Mouse (Mus musculus) urinary bladder, postnatal 14 days (tissue): ENCODE results near the gene Bend3.
"Not testable (repeated sequence)": the region's sequence is repeated elsewhere in the genome, so short reads cannot be mapped to it uniquely, and the experiment has no call there.

ENCODE experiments used
- DNase-seq: peaks from one replicate; pipeline ENCODE4 v3.0.0; 2021; ENCODE audit warnings: low spot score

The Bend3 gene

GRCm38 (mm10) chr10:43480227-43480849 is 1.7 kb downstream of the Bend3 start:
- no peak for DNase-seq

GRCm38 (mm10) chr10:43481179-43481578 is 2.5 kb downstream of the Bend3 start:
- DNase-seq, result no peak

- DNase-seq, result no peak
These were observed 3.4 kb downstream of the Bend3 start for GRCm38 (mm10) chr10:43482021-43482420.

GRCm38 (mm10) chr10:43483426-43483995 is 4.9 kb downstream of the Bend3 start:
- DNase-seq, result no peak

DNA sequence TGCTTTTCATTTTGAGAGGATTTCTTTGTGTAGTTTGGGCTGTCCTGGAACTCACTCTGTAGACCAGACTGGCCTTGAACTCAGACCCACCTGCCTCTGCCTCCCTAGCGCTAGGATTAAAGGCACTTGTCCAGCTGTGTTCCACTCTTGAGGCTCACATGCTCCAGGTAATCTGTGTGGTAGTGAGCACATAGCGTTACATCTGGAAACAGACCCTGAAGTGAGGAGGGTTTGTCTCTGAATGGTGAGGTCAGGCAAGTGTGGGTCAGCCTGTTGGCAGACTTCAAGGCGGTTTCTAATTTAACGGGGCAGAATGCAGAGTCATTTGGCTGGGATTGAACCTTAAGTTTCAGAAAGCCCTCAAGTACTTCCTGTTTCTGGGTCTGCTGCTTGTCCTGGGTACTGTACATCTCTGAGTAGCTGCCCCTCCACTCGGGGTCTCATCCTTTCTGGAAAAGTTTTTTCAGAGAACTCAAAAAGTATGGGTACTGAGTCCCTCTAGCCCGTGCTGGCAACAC is 7.2 kb downstream of the Bend3 start:
- DNase-seq, result no peak

DNA sequence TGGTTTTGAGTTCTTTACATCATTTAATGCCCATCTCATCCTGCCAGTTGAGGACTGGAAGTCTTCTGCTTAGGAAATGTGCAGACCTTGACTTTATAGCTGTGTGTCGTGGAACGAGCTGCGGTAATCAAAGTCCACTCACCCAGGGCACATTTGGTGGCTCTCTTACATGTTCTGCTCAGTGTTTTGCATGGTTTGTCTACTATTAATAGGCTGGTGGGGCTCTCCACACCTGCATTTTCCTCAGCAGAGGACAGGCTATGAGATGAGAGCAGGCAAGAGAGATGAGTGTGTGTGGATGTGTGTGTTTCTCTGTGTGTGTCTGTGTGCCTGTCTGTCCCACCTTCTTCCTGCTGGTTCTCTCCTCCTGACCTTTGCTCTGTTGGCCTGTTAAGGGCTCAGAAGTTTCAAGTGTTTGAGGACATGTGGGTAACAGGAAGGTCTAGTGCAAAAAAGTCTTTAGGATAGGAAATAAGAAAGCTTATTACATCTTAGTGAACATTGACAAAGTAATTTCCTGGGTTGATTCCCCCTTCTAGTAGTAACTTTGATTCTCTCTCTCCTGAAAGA is 8.9 kb downstream of the Bend3 start:
- DNase-seq, result no peak

DNA sequence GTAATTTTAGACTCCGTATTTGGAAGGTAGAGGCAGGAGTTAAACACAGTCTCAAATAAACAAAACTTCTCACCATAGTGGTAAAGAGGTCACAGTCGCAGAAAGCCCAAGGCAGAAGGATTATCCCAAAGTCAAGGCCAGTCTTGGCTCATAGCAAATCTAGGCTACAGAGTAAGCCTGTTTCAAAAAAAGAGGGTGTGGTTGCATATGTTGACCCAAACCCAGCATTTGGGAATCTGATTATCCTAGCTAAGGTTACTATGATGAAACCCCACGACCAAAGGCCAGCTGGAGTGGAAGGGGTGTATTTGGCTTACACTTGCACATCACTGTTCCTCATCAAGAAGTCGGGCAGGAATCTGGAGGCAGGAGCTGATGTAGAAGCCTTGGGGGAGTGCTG is 9.6 kb downstream of the Bend3 start:
- no peak for DNase-seq

GRCm38 (mm10) chr10:43489139-43489538 is 10.5 kb downstream of the Bend3 start:
- no peak for DNase-seq

- DNase-seq, result no peak
These were observed 10.9 kb downstream of the Bend3 start for GRCm38 (mm10) chr10:43489550-43489949.

DNA sequence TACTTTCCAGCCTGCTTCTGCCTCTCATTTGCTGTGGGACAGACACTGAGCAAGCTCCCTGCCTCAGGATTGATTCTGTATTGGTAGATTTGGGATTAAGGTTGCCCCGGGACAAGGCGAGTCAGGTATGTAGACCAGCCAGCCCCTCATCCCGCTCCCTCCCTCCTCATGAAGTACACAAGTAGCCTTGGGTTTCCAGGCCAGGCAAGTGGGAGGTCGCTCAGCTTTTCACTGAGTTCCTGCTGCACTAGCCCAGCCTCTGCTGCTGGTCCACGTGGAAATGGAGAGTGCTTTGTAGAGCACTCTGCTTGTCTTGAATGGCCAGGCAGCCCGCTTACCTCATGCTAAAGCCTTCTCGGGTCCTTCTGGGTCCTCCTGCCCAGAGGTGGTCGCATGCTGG is 11.4 kb downstream of the Bend3 start:
- no peak for DNase-seq

GRCm38 (mm10) chr10:43490846-43491245 is 12.2 kb downstream of the Bend3 start:
- DNase-seq, result no peak

DNA sequence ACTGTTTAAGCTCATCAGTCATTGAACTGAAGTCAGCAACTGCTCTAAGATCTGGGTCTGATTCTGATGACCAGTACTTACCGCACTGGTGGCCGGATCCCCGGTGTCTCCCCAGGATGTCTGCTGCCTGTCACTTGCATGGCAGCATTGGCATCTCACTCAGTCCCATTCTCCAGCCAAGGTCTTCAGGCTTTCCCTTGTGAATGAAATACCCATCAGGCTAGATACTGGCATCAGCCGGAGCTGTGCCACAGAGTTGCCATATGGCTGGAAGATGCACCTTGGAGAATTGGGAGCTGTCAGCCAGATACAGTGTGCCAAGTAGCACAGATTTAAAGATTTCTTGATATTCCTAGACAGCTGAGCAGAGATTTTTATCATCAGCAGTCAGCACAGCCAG is 24.0 kb downstream of the Bend3 start:
- DNase-seq, result no peak

- DNase-seq, result no peak
These were observed 25.7 kb downstream of the Bend3 start for GRCm38 (mm10) chr10:43504291-43504690.

- DNase-seq, result no peak
These were observed 28.4 kb downstream of the Bend3 start for GRCm38 (mm10) chr10:43507051-43507450.

DNA sequence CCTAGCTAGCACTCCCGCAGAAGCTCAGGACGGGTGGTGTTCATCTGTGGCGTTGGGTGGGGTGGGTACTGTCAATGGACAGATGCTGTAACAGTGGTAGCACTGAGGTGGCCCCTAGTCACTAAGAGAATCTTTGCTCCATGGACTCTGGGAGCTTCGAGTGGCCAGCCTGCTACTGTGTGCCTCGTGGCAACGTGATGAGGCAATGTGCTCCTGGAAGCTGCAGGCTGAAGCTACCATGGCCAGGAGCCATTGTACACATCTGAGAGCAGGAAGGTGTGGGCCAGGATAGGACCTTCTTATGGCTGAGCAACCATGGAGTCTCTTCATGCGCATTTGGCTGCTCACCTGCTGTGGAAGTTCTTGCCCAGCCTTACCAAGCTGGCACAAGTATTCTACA is 30.6 kb downstream of the Bend3 start:
- DNase-seq, result no peak

- DNase-seq, result no peak
These were observed 34.3 kb downstream of the Bend3 start for GRCm38 (mm10) chr10:43512976-43513375.

DNA sequence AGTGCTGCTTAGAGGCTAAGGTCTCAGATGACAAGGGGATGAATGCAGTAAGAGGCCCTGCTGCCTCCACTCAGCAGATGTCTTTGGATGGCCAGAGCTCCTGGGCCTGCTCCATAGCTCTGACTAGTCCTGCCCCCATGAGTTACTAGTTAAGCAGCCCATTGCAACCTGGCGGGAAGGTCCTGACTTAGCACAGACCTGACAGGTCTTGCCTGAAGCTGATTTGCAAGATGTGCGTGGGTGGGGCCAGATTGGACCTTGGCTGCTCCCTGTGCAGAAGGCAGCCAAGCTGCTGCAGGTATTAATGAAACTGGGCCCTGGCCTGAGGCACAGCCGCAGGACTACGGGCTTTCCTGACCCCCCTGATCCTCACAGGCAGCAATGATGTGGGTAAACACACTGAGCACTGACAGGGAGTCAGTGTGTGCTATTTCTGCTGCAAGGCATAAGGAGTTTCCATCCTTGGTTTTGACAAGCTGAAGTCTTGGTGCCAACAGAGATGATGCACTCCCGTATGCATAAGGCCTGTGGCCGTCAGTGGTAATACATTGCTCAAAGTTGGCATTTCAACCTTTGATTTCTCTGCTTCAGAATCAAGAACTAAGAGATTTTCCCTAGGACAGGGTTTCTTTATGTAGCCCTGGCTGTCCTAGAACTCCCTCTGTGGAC is 38.5 kb downstream of the Bend3 start:
- DNase-seq, result peak; percentile 33

GRCm38 (mm10) chr10:43517836-43518235 is 39.2 kb downstream of the Bend3 start:
- DNase-seq, result peak; percentile 48

DNA sequence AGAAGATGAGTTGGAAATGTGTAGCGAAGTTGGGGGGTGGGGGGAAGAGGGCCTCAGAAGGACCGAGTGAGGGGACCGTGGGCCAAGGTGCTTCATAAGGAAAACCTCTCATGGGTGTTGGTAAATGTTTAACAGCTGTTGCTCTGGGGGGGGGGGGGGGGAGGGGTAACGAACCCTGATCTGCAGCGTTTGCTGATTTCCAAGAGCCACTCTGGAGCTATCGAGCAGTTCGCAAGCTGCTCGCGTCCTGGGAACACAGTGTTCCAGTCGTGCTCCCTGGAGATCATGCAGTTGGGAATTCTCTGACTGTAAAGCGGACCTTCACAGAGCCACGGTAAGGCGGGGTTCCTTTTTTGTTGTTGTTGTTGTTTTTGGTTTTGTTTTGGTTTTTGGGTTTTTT is 39.7 kb downstream of the Bend3 start:
- DNase-seq, result no peak

DNA sequence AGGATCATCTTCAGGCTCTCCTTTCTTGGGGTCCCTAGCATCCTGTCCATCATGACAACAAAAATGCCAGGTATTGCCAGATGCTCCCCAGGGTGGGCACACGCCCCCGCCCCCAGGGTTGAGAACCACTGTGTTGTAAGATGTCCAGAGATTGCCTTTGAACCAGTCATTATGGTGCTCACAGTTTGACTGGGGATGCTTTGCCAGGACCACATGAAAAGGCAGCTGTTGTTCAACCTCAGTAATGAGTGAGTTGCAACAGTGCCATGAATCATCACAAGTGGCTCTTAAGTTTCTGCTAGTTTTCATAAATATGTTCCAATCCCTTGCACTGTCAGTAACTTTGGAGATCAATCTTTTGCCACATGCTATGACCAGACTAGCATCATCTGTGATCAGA is 41.3 kb downstream of the Bend3 start:
- no peak for DNase-seq

DNA sequence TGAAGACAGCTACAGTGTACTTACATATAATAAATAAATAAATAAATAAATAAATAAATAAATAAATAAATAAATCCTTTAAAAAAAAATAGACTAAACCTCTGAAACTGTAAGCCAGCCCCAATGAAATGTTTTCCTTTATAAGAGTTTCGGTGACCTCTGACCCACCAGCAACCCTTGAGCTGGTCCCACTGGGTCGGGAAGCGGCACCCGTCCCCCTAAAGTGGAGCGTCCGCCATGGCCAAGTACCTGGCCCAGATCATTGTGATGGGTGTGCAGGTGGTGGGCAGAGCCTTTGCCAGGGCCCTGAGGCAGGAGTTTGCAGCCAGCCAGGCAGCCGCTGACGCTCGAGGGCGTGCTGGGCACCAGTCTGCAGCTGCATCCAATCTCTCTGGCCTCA is 45.3 kb downstream of the Bend3 start, which contains the start of gene Gm9803:
Gene Gm9803, plus strand, starts transcription at position 154 of the 400 bp plus-strand sequence.
- not testable (repeated sequence) for DNase-seq

DNA sequence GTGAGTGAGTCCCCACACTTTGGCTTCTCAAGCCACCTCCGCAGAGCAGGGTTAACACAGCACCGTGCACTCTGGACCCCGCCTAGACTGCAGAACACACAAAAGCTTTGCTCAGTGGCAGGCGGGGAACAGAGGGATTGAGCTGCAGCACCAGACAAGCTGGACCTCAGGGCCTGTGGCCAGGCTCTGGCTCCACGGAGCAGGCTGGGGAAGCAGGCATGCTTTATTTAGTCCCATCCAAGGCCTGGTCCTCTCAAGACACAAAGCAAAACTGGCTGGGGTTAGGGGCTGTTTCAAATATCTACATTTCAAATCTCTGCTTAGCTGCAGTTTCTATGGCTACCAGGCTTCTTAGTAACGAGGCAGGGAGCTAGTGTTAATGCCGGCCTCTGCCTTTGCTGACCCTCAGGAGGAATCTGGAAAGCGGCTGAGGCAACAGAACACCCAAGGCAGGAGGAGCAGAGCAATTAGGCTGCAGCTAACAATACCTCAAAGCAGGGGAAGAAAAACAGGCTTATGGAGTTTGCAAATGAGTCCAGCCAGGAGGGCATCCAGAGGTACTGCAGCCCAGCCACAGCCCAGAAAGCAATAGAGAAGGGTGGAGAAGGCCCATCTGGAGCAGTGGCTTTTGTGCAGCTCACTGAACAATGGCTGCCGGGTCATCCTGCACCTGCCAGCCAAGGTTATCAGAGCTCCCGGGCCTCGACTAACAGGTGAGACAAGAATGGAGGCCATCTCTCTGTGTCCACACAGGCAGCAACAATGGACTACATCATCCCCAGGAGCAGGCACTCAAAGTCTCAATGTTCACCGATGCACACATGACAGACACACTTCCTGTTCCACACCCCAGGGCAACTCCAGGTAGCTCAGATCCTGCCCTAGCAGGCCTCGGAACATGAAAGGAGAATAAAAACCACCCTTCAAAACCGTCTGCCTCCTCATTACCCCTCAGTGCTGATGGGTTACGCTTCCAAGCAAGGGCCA is 48.9 kb downstream of the Bend3 start:
- DNase-seq, result no peak
